Mouse (Mus musculus) forebrain, embryonic 16.5 days (tissue): ENCODE results near the gene Cnot6. TPM values are rescaled to one million over a fixed set of nuclear protein-coding genes. Genes with fewer than 3 reads are reported as not detected.

Experiments
- ATAC-seq: fragments of 200-750 bp; cut with Nextera tagmentation; 2 replicates; pipeline ENCODE4 v1.8.0; 2017; ENCODE audit warnings: mild to moderate bottlenecking, moderate library complexity
- H3K27ac ChIP-seq: fragments of 300-500 bp; sonication (generic); 2 replicates; pipeline ENCODE4 v1.5.1; 2014; ENCODE audit warnings: low read length, control low read depth
- H3K27me3 ChIP-seq: fragments of 300-500 bp; sonication (generic); replicated peaks from 2 replicates; pipeline ENCODE4 v1.6.1; 2014; ENCODE audit warnings: low read length; ENCODE audit not compliant: control insufficient read depth, insufficient read depth
- H3K36me3 ChIP-seq: fragments of 300-500 bp; sonication (generic); 2 replicates; pipeline ENCODE4 v1.6.1; 2014; ENCODE audit not compliant: control insufficient read depth, insufficient read depth
- H3K4me1 ChIP-seq: fragments of 300-500 bp; sonication (generic); replicated peaks from 2 replicates; pipeline ENCODE4 v1.6.1; 2014; ENCODE audit warnings: low read length; ENCODE audit not compliant: control insufficient read depth, insufficient read depth
- H3K4me2 ChIP-seq: fragments of 300-500 bp; sonication (generic); 2 replicates; pipeline ENCODE4 v1.6.1; 2014; ENCODE audit warnings: mild to moderate bottlenecking, low read length, control low read depth
- H3K4me3 ChIP-seq: fragments of 300-500 bp; sonication (generic); replicated peaks from 2 replicates; pipeline ENCODE4 v1.5.1; 2014; ENCODE audit warnings: mild to moderate bottlenecking, low read length, control low read depth
- H3K9ac ChIP-seq: fragments of 300-500 bp; sonication (generic); replicated peaks from 2 replicates; pipeline ENCODE4 v1.6.1; 2014; ENCODE audit warnings: low read depth, low read length, control low read depth
- H3K9me3 ChIP-seq: fragments of 300-500 bp; sonication (generic); 2 replicates; pipeline ENCODE4 v1.6.1; 2016; ENCODE audit warnings: low read length; ENCODE audit not compliant: control insufficient read depth
- WGBS: fragments of 180-500 bp; shearing (Covaris S2); extraction: QIAGEN DNeasy Blood & Tissue Kit; methylation state at CpG from one replicate; pipeline ENCODE4 v1.1.7; 2014; 5-methylcytosine and 5-hydroxymethylcytosine counted together
- polyA plus RNA-seq: library from polyadenylated mRNA; unstranded; fragments of >200 nt; fragmentation: Nextera tagmentation; extraction: Ambion mirVana; gene quantifications from 2 replicates; pipeline ENCODE4 v1.2.1, GENCODE M21; 2015

Cnot6 gene
- polyA plus RNA-seq, 1 experiment from 2014 or later: 55.1 TPM

- H3K4me1 ChIP-seq: no peaks in the 10 kb centered on the region
- no peaks in the 10 kb centered on the region for H3K36me3 ChIP-seq
- no peak overlapping the region for H3K4me3 ChIP-seq
- H3K4me2 ChIP-seq: no peak overlapping the region
- H3K9ac ChIP-seq: no peak overlapping the region
- no peaks in the 10 kb centered on the region for H3K9me3 ChIP-seq
- ATAC-seq: no peak
- no peaks in the 10 kb centered on the region for H3K27me3 ChIP-seq
- no peak overlapping the region for H3K27ac ChIP-seq
- WGBS: 67% methylated on average over 8 of the region's 8 CpGs
These were observed 85.8 kb downstream of the Cnot6 start for GRCm38 (mm10) chr11:49626748-49627147.

GRCm38 (mm10) chr11:49625863-49626262 lies 86.7 kb downstream of the Cnot6 start:
- H3K4me3 ChIP-seq: no peak overlapping the region
- no peaks in the 10 kb centered on the region for H3K36me3 ChIP-seq
- no peak for ATAC-seq
- H3K27me3 ChIP-seq: no peaks in the 10 kb centered on the region
- no peak overlapping the region for H3K27ac ChIP-seq
- 65% methylated on average over 15 of the region's 15 CpGs for WGBS
- H3K9ac ChIP-seq: no peak overlapping the region
- no peaks in the 10 kb centered on the region for H3K4me1 ChIP-seq
- H3K4me2 ChIP-seq: no peak overlapping the region
- no peaks in the 10 kb centered on the region for H3K9me3 ChIP-seq

- 94% methylated on average over 3 of the region's 3 CpGs for WGBS
- Histone ChIP-seq H3K4me1 (no peaks in the 10 kb centered on the region), H3K9ac (no peak overlapping the region), H3K27ac (no peak overlapping the region), H3K36me3 (no peaks in the 10 kb centered on the region), H3K4me2 (no peak overlapping the region), H3K4me3 (no peak overlapping the region), H3K27me3 (no peaks in the 10 kb centered on the region), H3K9me3 (no peaks in the 10 kb centered on the region)
- no peak for ATAC-seq
These were observed 88.4 kb downstream of the Cnot6 start for GRCm38 (mm10) chr11:49624156-49624555.

GRCm38 (mm10) chr11:49621953-49622352 lies 90.6 kb downstream of the Cnot6 start:
- Histone ChIP-seq H3K4me1 (no peaks in the 10 kb centered on the region), H3K4me2 (no peak overlapping the region), H3K4me3 (no peak overlapping the region), H3K9ac (no peak overlapping the region), H3K27me3 (no peaks in the 10 kb centered on the region), H3K9me3 (no peaks in the 10 kb centered on the region), H3K27ac (no peak overlapping the region), H3K36me3 (no peaks in the 10 kb centered on the region)
- ATAC-seq: no peak
- 87% methylated on average over 5 of the region's 5 CpGs for WGBS

Other genes starting within 250 kb of the Cnot6 start
- not detected in 2 replicates for gene Olfr1386, start 247.7 kb downstream of the Cnot6 start, polyA plus RNA-seq
- gene Olfr1385, start 223.7 kb downstream of the Cnot6 start, polyA plus RNA-seq: not detected in 2 replicates
- not detected in 2 replicates for gene Olfr1384, start 206.0 kb downstream of the Cnot6 start, polyA plus RNA-seq
- not detected in 2 replicates for gene Olfr1383, start 193.1 kb downstream of the Cnot6 start, polyA plus RNA-seq
- gene Olfr1382, start 184.5 kb downstream of the Cnot6 start, polyA plus RNA-seq: not detected in 2 replicates
- not detected in 2 replicates for gene Olfr1381, start 169.3 kb downstream of the Cnot6 start, polyA plus RNA-seq
- not detected in 2 replicates for gene Olfr1380, start 155.8 kb downstream of the Cnot6 start, polyA plus RNA-seq
- gene Flt4, start 103.5 kb downstream of the Cnot6 start, polyA plus RNA-seq: 1.4 and 1.7 TPM in 2 replicates
- not detected in 2 replicates for gene Scgb3a1, start 49.1 kb downstream of the Cnot6 start, polyA plus RNA-seq
- 13.3 and 16.6 TPM in 2 replicates for gene Gfpt2, start 81.5 kb upstream of the Cnot6 start, polyA plus RNA-seq
- gene Mapk9, start 134.0 kb upstream of the Cnot6 start, polyA plus RNA-seq: 45.7 and 48.5 TPM in 2 replicates
- 11.4 and 17.1 TPM in 2 replicates for gene Rasgef1c, start 189.1 kb upstream of the Cnot6 start, polyA plus RNA-seq